Mouse (Mus musculus) liver, postnatal 0 days (tissue): ENCODE data around the gene Syt3.

Experiments used
- CTCF ChIP-seq: sonication (generic); IDR thresholded peaks from 2 replicates; pipeline ENCODE4 v1.5.1; 2016; ENCODE audit warnings: antibody characterized with exemption, low read depth
- EP300 ChIP-seq: IDR thresholded peaks from 2 replicates; pipeline ENCODE4 v1.6.1; 2016; ENCODE audit warnings: antibody characterized with exemption, low read depth, mild to moderate bottlenecking

DNA sequence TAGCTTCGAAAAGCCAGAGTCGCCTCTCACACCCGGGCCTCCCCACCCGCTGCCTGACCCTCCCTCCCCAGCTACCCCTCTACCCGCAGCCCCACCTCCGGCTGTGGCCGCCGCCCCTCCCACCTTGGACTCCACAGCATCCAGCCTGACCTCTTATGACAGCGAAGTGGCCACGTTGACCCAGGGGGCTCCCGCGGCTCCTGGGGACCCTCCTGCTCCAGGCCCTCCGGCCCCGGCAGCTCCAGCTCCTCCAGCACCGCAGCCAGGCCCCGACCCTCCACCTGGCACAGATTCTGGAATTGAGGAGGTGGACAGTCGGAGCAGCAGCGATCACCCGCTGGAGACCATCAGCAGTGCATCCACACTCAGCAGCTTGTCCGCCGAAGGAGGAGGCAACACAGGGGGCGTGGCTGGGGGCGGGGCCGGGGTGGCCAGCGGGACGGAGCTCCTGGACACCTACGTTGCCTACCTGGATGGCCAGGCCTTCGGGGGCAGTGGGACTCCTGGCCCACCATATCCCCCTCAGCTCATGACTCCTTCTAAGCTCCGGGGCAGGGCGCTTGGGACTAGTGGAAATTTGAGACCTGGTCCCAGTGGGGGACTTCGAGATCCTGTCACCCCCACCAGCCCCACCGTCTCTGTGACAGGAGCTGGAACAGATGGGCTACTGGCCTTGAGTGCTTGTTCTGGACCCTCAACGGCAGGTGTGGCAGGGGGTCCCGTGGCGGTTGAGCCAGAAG lies 30.1 kb upstream of the Syt3 start:
- TF ChIP-seq EP300 (no peak), CTCF (no peak)
